Mouse (Mus musculus): Measurements from ENCODE around the gene Caprin2.
A peak's percentile ranks its signal among the peaks of the same experiment; 100 is the strongest.

Gene Caprin2

GRCm38 (mm10) chr6:148838460-148838859, 57.6 kb downstream of the Caprin2 start:
- DNase-seq (ENCODE audit: low read depth) = no peak

DNA sequence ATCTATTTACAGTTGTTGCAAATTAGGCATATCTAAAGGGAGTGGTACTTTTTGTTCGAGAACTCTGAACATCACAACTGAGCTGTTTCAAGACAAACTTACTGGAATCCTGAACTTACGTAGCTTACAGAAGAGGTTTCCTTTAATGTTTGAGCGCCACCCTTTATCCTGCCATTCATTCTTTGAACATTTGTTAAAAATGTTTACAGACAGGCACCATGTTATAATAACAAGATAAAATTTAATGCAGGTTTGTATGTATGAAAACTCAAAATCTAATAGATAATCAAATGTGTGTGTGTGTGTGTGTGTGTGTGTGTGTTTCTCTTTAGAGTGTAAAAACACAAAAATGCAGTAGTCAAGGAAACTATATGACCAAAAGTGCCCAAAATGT, 64.3 kb downstream of the Caprin2 start:
- no peak for DNase-seq (ENCODE audit: low read depth)

DNA sequence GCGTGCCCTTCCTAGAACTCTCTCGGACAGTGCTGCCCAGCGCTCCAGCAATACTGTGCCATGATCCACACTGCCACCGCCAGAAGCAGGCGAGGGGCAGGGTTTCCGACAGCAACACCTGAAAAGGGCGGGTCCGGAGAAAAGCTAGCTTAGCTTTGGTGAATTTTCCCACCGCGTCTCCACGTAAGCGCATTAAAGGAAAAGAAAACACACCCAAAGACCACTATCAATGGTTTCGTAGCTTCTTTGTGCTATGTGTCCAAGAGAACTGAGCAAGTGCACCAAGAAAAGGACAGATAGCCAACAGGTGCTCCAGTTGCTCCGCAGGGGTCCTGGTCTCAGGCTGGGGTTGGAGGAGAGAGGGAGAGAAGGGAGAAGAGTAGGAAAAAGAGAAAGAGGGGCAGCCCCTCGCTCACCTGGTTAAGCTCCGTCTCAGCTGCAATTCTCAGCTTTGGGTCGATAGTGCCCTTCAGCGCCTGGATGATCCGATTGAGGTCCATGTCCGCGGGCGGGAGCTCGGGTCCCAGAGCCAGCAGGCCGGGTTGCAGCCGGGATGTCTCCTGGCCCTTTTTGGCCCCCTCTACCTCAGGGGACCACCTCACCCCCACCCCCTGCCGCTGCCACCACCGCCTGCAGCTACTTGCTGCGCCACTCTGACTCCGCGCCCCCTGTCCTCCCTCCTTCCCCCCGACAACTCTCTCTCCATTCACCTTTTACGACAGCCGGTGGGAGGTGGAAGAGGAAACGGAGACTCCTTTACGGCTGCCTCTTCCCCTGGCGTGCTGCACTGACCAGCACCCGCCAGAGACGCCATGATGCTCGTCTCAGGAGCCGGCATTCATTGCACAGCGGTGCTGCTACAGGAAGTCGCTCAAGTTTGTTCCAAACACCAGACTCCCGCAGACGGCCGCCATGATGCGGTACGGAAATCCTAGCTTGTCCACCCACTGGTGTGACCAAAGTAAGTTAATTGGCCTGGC, 65.0 kb downstream of the Caprin2 start, which contains the start of gene Ipo8:
Gene Ipo8 (minus strand): TSS at position 720 of the 980 bp plus-strand sequence.
- DNase-seq (ENCODE audit: low read depth) = peak; percentile 97

DNA sequence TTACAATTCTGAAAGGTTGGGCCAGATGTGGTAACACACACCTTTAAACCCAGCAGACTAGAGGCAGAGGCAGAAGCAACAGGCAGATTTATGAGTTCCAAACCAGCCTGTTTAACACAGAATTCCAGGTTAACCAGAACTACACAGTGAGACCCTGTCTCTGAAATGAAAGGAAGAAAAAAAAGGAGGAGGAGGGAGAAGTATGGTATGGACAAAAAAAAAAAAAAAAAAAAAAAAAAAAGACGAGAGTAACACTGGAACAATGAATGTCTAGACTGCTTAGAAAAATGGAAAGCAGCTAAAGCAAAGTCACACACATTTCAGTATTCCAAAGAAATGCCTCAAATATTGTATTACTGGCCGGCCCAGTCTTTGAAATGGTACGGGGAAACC, 65.7 kb downstream of the Caprin2 start:
- no peak for DNase-seq (ENCODE audit: low read depth)

DNA sequence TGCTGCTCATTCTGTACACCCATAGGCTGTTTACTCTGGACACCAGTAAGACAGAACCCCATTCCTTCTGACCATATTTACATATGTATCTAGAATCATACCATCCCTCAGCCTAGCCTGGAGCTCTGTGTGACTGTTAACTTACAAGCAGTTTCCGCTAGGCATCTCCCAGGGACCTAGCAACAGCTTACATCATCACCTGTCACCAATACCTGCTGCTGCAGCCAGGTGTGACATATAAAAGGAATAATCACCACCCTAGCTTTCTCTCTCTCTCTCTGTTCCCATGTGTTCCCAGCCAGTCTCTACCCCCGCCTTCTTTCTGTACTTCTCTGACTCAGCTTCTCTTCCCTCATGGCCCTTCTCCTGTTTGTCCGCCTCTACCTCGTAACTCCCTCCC, 69.9 kb downstream of the Caprin2 start:
- no peak for DNase-seq (ENCODE audit: low read depth)

DNA sequence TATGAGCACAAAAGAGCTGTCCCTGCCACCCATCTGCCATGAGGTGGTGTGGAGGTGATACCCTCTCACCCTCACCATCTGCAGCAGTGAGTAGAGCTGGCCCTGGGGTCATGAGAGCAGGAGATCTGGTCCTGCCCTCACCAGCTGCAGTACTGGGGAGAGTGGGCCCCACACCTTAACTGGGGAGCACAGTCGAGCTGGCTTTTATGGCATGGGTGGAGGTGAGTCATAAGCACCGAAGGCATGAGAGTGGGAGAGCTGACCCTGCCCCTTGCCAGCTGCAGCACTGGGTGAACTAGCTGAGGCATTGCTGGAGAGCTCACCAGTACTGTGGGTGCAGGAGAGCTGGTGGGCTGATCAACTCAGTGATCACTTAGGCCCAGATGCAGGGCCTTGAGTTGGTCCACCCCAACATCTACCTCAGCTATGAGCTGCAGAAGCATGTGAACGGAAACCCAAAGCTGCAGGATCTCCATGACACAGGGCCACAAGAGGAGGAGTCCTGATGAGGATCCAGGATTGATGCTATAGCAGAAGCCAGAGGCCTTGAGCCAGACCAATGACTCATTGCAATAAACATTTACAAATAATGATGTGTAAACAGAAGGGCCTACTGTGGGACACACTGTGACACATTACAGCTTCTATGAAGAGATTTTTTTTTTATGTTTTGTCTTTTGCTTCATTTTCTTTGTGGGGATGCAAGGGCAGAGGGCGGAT, 77.3 kb downstream of the Caprin2 start:
- peak; percentile 55 for DNase-seq (ENCODE audit: low read depth)

DNA sequence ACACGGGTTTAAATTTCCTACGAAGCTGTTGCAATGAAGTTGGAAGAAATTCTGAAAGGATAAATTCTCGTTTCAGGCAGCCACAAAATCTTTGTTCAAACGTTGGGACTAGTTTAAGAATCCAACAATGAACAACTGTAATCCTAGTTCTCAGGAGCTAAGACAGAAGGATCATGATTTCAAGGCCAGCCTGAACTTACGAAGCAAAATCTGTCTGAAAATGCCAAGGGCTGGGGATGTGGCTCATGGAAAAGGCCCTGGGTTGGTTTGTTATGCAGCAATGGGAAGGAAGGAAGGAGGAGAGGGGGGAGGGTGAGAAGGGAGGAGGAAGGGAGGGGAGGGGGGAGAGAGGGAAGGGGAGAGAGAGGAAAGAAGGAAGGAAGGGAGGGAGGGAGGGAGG, 79.3 kb downstream of the Caprin2 start:
- DNase-seq (ENCODE audit: low read depth) = no peak

DNA sequence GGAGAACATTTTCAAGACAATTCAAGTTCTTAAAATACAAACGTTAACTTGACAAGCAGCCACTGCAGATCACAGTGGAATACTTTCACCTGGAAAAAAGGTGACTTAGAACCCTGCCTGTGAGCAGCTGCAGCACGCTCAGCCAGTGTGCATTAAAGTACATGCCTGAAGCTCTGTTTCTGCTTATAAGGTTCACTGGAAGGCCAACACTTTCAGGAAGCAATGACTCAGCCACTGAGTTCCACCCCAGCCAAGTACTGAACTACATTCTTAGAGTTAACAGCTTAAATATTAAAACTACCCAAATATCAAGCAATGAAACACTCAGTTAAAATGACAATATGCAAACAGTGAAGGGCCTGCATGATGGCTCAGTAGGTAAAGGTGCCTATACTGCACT, 84.9 kb downstream of the Caprin2 start:
- DNase-seq (ENCODE audit: low read depth) = peak; percentile 71

- peak; percentile 5 for DNase-seq (ENCODE audit: low read depth)
These were observed 96.3 kb downstream of the Caprin2 start for GRCm38 (mm10) chr6:148799773-148800172.

DNA sequence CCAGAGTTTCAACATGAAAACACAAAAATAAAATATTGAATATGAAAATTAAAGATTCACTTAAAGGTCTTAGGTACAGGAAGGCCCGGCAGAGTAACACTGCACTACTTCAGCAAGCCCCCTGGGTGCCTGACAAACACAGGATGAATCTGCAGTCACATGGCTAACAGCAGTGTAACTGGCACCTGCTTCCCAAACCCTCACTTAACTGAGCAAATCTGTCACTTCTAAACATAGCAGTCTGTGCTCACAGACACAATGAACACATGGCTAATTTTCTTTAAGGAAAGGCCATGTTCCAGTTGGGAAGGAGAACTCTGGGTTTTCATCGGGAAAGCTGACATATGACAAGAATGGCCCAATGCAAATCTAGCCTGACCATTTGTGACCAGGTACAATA, 100.9 kb downstream of the Caprin2 start:
- DNase-seq (ENCODE audit: low read depth) = no peak

Data from NIH3T3 (cell line).